Comparison of ENCODE assay signal across 12 mouse cellular contexts in genomic region chr2:165995711-165996110, GRCm38 (mm10).
"Had no signal": no experiment of that assay in that cellular context is flagged by ENCODE, and none has a peak within 500 bp of the region (broad histone marks: within the 10 kb centered on the region; RNA-seq: fewer than 3 reads in every experiment).

No protein-coding gene starts in this region.

- H3K36me3 ChIP-seq: limb, embryonic 15.5 days; midbrain, embryonic 13.5 days had no signal

- H3K4me3 ChIP-seq: limb, embryonic 15.5 days; liver, embryonic 12.5 days; midbrain, embryonic 13.5 days had no signal

- DNase-seq: layer of hippocampus, adult 9-11 months; layer of hippocampus, postnatal 36 days; lung, embryonic 14.5 days; lung, postnatal 10 days; lung, postnatal 4 days; right cerebral cortex, postnatal 14 days; thymus, adult 18-20 months; thymus, postnatal 14 days had no signal

- ATAC-seq: intestine, embryonic 16.5 days; liver, embryonic 12.5 days; midbrain, embryonic 13.5 days had no signal

- H3K9ac ChIP-seq: limb, embryonic 15.5 days; liver, embryonic 12.5 days; lung, embryonic 14.5 days; midbrain, embryonic 13.5 days had no signal

- H3K27ac ChIP-seq: limb, embryonic 15.5 days; liver, embryonic 12.5 days; midbrain, embryonic 13.5 days had no signal

- H3K9me3 ChIP-seq: limb, embryonic 15.5 days; midbrain, embryonic 13.5 days had no signal

- H3K4me2 ChIP-seq: limb, embryonic 15.5 days; liver, embryonic 12.5 days; lung, embryonic 14.5 days; midbrain, embryonic 13.5 days had no signal

- H3K27me3 ChIP-seq: limb, embryonic 15.5 days; midbrain, embryonic 13.5 days had no signal
